Mouse (Mus musculus) embryo, embryonic 10 days (tissue): ENCODE measurements around the gene Pigp.

Source experiments
- DNase-seq: peaks from one replicate; pipeline ENCODE4 v3.0.0-alpha.2; 2015; ENCODE audit warnings: low spot score

Gene Pigp

DNA sequence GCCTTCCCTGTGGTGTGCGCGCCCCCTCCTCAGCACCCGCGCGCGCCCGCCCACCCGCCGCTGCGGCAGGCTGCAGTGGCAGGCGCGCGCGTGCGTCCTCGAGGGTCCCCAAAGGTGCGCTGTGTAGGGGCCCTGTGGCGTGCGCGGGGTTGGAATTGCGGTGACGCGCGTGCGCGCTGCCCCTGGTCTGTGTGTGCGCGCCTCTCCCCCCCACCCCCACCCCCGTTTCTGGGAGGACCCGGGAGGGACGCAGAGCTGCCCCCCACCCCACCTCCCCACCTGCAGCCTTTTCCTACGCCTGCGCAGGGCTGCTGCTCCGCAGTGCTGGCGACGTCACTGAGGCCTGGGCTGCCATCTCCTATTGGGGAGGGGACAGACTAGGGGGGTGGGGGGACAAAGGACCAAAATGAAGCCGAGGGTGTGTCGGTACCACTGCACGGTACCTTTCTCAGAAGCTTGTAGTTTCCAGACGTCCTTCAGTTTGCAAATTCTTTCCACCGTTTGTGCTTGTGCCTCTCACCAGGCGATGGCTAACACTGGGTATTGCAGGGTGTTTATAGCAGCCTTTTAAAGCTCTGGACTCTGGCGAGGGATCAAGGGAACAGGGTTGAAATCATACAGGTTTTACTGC lies at the start of gene Pigp:
Gene Pigp, minus strand, starts transcription at position 542 of the 631 bp plus-strand sequence.
- DNase-seq: peak; percentile 87

DNA sequence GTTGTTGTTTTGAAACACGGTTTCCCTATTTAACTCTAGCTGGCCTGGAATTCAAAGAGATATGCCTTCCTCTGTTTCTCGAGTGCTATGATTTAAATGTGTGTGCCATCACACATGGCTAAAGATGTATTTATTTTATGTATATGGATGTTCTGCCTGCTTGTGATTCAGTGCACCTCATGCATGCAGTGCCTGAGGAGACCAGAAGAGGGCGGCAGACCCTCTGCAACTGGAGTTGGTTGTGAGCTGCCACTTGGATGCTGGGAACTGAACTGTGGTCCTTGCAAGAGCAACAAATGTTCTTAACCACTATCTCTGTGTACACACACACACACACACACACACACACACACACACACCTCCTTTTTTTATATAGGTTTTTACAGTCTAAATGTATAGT lies 48.9 kb upstream of the Pigp start:
- DNase-seq: no peak

DNA sequence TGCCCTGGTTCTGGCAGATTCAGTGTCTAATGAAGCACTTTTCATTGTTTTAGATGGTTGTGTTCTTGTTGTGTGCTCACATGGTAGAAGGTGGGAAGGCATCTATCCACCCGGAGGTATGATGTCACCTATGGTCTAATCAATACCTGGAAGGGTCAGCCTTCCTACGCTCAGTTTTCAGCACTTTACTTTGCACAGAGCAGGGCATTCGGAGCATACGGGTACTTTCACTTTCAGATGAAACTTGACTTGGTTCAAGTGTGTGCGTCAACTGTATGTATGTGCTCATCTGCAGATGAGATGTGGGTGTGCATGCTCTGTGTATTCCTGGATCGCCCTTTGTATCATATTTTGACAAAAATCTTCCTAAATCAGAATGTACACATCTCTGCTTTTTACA lies 42.5 kb upstream of the Pigp start:
- DNase-seq: no peak

DNA sequence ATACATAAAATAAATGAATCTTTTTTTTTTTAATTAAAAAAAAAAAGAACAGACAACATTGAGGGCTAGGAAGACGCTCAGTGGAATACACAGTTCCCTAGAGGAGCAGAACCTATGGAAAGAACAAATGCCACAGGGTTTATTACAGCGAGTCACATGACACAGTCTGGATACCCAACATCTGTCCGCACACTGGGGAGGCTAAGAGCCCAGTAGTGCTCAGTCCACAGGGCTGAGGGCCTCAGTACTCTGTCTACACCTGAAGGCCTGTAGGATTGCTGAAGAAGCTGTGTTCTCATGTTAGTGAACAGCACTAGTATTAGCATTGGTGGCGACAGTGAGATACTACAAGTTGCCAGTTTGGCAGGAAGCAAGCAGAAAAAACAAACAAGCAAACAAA lies 41.1 kb upstream of the Pigp start:
- no peak for DNase-seq

DNA sequence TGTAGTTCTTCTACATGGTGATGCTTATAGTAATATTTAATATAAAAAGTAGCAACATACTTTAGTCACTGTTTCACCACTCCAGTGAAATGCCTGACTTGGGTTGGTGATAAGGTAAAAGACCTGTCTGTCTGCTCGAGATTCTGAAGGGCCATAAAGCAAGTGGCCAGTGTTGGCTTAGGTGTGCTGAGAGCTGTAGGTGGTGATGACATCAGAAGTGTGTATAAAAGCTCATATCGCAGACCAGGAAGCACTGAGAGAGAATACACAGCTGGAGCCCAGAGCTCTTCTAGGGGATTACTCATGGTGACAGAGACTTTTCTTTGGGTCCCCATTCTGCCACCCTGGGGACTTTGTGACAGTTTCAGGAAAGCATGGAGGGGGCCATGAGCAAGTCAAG lies 40.6 kb upstream of the Pigp start:
- no peak for DNase-seq

DNA sequence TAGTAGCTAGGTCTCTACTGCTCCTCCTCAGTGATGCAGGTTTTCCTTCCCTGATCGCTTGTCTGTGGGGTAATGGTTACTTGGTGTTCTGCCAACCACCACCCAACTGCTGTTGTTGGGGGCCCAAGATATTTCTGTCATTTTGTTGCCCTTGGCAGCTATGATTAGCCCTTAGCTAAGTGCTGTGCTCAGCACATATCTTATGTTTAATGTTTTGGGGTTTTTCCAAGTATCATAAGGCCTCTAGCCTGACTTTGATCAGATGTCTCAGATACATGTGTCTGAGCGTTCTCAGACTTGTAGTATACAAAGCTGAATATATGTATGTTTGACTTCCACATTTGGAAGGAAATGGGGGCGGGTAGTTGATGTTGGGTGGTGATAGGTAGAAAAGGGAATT lies 39.6 kb upstream of the Pigp start:
- no peak for DNase-seq

DNA sequence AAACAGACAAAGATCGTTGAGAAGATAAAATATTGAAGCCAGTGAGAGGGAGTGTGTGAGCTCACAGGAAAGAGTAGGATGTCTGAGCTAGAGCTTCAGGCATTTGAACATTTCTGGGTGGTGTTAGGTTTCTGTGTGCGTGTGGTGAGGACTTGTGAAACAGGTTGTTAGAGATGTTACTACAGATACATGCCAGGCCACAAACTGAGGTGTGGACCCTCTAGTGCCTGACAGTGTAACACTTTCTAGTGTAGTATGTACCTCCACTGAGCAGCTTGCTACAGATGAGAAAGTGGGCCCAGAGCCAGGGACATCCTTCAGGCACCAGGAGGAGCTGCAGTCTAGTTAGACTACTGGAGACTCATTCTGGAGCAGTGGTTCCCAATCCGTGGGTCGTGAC lies 30.5 kb upstream of the Pigp start:
- DNase-seq: no peak

DNA sequence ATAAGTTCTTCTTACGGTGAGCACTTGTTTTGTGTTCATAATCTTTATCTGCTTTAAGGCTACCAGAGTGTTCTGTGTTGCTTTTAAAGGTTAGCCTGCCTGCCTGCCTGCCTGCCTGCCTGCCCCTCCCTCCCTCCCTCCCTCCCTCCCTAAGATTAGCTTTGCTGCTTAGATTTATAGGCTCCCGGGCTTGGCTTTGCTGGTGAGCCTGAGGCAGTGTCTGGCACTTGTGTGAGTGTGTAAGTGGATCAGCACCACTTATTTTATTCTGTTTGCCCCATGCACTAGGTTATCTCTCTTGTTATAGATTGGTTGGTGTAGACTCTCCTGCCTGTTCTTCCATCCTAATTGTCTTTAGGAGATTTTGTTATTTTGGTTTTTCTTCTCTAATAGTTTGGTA lies 30.0 kb upstream of the Pigp start:
- DNase-seq: no peak

DNA sequence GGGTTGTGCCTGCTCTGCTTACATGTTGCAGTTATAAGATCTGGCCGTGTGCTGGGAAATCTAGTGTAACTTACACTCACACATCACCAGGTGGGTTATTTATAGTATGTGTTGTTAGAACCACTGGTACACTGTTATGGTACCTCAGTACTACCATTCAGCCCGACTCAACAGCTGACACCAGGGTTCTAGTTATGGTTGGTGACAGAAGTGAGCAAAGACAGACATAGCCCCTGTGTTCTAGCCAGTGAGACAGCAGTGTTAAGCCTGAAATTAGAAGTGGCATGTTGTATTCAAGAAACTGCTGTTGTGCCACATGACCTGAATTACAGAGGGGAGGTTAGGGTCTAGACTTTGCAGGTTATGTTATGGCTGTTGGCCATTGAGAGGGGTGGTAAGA lies 27.5 kb upstream of the Pigp start:
- no peak for DNase-seq

DNA sequence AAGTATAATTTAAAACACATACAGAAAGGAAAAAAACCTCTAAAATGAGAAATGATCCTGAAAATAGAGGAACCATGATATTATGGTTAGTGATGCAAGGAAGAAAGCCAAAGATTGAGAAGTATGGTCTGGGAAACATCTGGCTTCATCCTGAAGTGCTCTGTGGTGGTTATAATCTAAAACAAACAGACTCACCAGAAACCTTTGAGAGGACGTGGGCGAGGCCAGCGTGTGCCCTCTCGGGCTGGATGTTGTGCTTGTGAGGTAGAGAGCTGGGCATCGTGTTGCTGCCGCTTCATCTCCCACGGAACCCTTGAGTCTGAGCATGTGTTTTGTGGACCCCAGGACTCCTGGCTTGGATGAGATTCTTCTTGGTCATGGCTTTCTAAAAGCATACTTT lies 25.0 kb upstream of the Pigp start:
- DNase-seq: no peak

DNA sequence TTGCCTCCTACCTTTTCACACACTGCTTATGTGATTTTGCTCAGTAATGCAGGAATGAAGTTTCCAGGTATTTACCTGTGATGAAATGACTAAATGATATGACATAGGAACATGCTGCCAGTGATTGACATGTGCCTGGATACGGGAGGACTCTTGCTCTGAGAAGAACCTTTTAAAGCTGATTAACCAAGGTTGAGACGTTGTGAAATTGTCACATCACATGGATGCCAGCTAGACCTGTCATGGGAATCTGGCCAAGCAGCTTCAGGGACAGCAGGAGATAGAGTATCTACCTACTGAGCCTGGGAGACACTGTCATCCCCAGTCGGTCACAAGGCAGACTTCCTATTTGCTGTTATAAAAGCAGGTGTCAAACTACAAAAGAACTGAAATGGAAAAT lies 23.4 kb upstream of the Pigp start:
- DNase-seq: no peak

DNA sequence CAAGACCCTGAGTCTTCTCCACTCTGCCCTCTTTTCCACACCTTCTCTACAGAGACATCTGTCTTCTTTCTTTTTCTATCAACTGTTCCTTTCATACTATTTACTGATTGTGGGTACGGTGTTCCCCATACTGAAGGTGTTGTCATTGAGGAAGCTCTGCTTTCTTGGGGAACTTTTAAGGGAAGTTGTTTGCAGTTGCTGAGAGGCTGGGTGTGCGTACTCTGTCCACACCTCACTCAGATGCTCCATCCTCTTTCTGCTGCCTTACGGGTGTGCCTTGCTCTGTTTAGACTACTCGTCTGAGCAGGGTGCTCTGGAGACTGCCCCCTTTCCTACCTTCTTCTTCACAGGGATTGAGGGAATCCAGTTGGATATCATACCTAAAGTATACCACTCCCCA lies 20.7 kb upstream of the Pigp start:
- DNase-seq: no peak

DNA sequence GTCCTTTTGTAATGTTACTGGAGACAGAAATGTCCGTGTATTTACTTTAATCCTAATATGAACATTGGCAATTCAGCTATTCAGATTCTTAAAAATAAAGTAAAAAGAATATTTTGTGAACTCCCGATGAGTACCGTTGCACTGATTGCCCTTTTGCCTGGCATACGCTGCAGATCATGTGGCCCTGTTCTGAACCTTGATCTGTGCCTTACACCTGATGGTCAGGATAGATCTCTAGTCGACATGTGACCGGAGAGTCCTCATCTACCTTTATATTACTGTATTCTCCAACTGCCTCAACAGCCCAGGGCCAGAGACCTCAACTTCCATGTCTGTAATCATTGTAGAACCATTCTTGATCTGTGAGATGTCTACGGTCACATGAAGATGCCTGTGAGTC lies 16.0 kb upstream of the Pigp start:
- no peak for DNase-seq

DNA sequence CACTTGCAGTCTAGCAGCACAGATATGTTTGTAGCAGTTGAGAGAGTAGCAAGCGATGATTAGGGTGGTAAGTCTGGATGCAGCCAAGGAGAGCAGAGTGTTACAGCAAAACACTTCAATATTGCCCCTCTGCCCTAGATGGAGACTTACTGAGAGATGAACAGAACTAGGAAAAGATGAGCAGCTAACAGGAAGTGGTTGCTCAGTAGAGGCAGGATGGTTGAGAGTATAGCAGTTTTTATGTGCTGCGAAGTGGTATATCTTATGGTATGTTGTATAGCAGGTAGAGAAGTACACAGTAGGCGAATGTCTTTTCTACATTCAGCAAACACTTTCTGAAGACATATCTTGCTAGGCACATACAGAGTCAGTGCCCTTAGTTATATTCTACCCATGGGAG lies 11.6 kb upstream of the Pigp start:
- DNase-seq: no peak

DNA sequence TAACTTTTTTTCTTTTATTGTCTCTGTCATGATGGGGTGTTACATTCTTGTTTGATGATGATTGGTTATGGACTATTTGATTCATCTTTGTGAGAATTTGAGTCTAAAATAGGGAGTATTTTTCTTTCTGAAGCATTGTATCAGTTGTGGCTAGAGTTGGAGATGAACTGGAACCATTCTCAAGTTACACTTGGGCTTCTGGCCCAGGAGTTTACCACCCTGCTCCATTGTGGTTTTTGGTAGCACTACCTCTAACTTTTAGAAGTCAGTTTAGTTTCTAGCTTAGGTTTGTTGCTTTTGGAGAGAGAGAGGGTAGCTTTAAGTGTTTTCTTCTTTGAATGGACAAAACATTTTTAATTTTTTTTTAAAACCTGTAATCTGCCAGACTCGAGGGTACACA lies 7.7 kb upstream of the Pigp start:
- DNase-seq: no peak

DNA sequence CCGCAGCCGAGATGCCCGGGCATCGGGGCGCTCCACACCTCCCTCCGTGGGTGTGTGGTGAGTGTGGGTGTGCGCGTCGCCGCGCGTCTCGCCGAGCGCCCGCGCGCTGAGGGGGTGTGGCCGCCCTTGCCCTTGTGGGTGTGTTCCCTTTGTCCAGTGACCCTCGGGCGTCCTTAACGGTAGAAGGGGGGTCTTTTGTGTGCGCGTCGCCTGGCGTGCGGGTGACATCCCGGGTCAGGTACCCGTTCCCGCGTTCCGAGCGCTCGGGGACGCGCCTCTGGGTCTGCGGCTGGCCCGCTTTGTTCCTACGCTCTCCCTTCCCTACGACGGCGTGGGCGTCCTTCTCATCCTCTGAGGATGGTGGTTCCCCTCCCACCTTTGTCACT lies 734 bp downstream of the Pigp start:
- no peak for DNase-seq

DNA sequence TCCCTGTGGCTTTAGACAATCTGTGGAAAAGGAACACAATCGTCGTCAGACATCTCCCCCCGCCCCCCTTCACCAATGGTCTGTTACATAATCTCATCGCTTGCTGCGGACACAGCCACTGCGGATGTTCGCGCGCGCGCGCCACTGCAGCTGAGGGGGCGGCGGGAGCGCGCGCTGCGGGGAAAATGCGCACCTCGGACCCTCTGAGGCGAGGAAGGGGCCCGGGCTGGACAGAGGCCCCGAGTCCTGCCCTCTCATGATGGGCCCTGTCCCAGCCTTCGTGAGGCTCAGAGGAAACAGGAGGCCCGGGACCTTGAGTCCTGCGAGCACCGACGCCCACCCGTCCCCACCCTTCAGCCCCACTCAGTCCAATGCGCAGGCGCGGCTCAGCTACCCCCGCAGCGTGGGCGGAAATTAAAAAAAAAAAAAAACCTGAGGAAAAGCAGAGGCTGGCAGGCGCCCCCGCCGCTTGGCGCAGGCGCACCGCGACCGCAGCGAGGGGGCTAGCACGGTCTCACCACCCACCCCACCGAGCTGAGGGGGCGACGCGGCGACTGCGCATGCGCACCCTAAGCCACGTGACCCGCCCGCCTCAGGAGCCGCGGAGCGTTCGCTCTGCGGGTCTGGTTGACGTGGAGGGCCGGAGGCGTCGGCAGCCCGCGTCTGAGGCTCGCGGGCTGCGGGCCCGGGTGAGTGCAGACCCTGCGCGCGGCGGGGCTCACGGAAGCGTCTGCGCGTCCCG lies 1.3 kb downstream of the Pigp start, which contains the start of gene Ttc3:
Gene Ttc3, plus strand, starts transcription at position 446 of the 742 bp plus-strand sequence.
- peak; percentile 99 for DNase-seq

DNA sequence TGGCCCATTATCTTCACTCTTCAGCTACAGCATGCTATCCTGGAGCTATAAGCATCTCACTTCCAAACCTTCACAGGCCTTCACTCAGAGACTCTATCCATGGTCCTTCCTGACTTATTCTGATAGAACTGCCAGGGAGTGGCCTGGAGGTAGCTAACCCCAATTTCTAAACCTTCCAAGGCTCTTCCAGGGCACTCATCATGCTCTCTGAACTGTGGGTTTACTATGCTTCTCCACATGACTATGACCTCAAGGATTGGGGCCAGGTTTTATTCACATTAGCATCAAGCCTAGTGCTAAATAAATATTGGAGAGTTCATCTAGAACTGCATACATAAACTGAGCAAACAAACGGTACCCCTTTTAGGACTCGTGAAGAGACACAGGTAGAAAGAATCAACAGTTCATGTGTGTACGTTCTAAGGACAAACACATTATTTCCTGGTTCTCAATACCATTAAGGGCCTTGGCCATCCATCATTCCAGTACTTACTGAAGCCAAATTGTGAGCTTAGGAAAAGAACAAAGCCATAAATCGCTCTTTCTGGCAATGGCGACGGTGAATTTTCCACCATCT lies 2.0 kb downstream of the Pigp start:
- DNase-seq: peak; percentile 24

DNA sequence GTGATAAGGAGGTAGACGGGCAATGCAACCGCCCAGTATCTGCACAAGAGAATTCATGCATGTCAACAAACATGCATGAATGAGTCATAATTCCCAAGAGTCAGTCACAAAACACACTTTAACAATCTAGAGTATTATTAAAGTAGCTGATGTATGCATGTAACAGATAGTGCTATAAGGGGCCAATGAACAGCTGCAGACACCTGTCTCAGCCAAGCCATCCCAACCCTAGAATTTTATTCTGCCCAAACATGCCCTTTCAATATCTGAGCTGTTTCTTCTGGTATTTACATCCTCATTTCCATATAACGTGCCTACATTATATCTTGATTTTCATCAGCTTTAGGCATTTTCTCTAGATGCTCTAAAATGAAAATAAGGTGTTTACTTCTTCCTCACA lies 6.2 kb downstream of the Pigp start:
- DNase-seq: no peak

DNA sequence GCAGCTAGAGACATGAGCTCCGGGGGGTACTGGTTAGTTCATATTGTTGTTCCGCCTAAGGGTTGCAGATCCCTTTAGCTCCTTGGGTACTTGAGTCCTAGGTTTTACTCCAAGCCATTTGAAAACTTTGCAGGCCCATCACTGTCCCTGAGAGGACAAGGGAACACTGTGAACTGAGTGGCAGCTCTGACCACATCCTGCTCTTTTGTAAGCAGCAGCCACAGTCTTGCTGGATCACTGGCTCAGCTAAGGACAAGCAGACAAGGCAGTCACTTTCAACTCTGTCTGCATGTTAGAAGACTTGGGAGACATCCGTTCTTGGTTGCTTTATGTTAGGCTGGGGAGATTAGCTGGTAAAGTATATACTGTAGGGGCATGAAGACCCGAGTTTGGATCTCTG lies 7.8 kb downstream of the Pigp start:
- DNase-seq: no peak

DNA sequence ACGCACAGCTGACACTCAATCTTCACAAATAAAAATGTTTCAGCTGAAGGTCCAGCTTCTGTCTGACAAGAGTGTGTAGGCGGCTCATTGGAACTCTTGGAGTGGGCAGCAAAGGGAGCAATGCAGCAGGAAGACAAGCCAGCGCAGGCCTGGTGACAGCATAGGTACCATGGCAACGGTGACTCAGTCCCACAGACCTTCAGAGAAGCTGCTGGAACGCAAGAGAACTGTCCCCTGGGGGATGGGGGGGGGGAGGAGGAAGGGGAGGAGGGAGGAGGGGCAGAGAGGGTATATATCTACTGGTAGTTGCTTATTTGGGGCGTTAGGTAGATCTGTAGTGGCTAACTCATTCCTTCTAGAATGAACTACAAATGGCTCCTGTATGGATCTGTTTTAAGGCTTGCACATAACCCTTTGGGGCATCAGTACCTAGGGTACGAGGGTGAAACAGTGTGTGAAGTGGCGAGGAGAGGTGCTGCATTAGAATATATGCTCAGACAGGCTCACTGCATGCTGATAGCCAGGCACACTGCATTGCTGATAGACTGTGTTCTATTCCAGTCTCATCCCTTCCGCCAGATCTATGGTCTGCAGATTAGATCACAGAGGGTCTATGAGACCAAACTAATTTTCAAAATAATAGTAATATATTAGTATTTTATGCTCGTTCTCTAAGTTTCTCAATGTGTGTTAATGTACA lies 9.3 kb downstream of the Pigp start:
- DNase-seq: peak; percentile 60

DNA sequence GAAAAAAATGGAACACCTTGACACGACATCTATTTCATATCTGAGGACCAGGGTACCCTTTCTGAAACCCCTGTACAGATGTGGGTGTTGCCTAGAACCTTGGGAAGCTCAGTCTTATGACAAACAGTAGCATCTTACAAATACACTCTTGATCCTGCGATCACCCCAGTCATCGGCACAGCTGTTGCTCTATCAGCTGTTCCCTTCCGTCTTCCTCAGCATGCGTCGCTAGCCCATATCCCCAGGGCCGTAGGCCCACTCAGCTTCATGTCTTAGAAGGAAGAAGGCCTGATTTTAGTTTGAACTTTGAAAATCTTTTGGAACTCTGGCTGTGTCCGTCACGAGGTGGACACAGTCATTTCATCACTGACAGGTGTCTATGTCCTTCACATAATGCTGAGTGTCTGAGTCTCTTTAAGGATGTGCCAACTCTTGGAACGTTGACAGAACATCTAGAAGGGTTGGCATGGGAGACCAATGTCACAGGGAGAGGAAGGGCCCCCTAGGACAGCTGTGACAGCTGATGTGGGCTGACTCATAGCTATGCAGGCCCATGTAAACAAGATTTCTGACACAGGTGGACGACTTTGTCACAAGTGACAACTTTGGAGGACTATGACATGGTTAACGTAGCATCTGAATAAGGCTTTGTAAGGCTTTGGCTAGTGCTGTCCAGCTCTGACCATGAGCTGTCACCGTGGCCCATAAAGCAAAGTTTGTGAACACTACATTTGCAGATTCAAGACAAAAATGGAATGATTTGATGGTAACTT lies 10.9 kb downstream of the Pigp start:
- no peak for DNase-seq
